Mouse (Mus musculus) gastrocnemius, adult 2 months (tissue): ENCODE data around the gene Gm20388. TPM values are rescaled to one million over a fixed set of nuclear protein-coding genes. Genes with fewer than 3 reads are reported as not detected.

Experiments
- DNase-seq: peaks from one replicate; pipeline ENCODE4 v3.0.0; 2022
- H3K27ac ChIP-seq: fragments of 200-600 bp; 2 replicates; pipeline ENCODE4 v1.8.1; 2022; ENCODE audit warnings: mild to moderate bottlenecking
- H3K4me3 ChIP-seq: fragments of 200-600 bp; 2 replicates; pipeline ENCODE4 v1.8.1; 2022; ENCODE audit warnings: mild to moderate bottlenecking, moderate library complexity
- CTCF ChIP-seq: fragments of 200-600 bp; IDR thresholded peaks from 2 replicates; pipeline ENCODE4 v1.8.1; 2022; ENCODE audit warnings: antibody characterized with exemption, mild to moderate bottlenecking, moderate library complexity
- intact Hi-C: fragments of 180-260 bp; cut with DNase I; formaldehyde crosslinking; loops from one replicate; pipeline ENCODE4 v1.15.1; 2025
- total RNA-seq, 2 experiments: library from RNA; stranded (reverse); gene quantifications; 2 replicates each; pipeline ENCODE4 v1.2.3; 2021

Gene Gm20388
- total RNA-seq, 2 experiments from 2014 or later: 6.1 to 15.0 TPM

DNA sequence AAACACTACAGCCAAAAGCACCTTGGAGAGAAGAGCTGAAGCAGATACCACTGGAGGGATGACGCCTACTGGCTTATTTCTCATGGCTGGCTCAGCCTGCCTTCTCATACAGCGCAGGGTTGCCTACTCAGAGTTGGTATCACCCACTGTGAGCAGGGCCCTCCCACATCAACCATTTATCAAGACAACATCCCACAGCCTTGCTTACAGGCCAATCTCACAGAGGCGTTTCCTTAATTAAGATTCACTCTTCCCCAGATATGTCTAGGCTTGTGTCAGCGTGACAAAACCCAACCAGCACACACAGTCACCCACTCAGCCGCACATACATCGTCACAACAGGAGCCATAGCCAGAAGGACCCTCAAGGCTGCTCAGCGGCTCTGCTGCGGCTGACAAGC is 4172.0 kb downstream of the Gm20388 start:
- no peak for DNase-seq
- Histone ChIP-seq H3K27ac (no peak overlapping the region), H3K4me3 (no peak overlapping the region)
- intact Hi-C loops: no loop called here
- TF ChIP-seq CTCF: no peak

DNA sequence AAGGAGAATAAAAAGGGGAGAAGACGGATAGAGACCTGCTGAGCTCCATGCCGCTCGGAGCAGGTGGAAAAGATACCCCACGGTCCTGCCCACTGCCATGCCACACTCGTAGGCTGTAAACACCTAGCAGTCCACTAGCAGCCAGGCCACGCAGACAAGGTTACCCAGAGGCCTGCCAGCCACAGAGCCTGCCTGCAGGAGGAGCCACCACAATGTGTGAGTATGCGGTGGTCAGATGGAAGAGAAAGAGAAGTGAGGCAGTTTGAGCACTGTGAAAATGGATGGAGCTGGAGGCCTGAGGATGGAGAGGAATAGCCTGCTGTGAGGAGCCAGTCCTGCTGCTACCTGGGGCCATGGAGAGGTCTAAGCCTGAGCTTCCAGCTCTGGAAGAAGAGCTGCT is 4173.0 kb downstream of the Gm20388 start:
- H3K4me3 ChIP-seq: no peak overlapping the region
- no peak overlapping the region for H3K27ac ChIP-seq
- intact Hi-C loops: no loop called here
- TF ChIP-seq CTCF: no peak
- no peak for DNase-seq

DNA sequence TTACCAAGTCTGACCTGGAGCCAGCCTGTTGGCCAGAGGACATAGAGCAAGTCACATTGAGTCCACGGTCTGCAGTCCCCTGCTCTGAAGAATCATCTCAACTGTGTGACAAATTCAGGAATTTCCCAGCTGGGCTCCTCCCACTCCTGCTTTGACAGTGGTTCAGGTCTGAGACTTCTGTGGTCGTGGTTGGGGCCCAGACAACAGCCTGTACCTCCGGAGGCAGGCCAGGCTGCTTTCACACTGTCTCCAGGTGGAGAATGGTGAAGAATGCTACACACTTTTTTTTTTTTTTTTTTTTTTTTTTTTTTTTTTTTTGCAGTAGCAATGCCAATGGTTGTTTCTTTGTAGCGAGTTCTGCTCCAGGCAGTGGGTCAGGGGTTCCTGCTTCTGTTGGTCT is 4175.0 kb downstream of the Gm20388 start:
- intact Hi-C loops: no loop called here
- Histone ChIP-seq H3K27ac (no peak overlapping the region), H3K4me3 (no peak overlapping the region)
- no peak for DNase-seq
- no peak for TF ChIP-seq CTCF

DNA sequence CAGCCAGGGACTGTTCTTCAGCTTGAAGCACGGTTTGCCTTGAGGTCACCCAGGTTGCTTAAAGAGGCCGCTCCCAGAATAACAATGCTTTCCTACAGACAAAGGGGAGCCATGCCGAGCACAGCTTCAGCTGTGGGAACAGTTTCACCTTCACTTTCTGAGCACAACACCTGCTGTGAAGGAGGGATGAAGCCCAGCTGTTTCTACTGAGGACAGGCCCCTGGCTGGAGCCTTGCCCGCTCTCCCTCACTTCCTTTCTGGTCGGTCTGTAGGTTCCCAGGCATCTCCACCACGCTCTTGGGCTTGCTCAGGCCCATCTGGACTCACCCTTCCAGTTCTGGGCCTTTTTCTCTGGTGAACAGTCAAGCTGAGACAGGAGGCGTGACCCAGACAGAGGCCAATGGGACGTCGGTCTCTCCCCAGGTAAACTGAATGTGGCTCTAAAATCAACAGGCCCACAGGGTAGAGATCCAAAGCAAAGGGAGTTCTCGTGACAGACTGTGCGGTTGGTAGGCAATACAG is 4177.5 kb downstream of the Gm20388 start:
- no peak overlapping the region for H3K4me3 ChIP-seq
- no peak overlapping the region for H3K27ac ChIP-seq
- intact Hi-C loops: no loop called here
- TF ChIP-seq CTCF: no peak
- DNase-seq: no peak

DNA sequence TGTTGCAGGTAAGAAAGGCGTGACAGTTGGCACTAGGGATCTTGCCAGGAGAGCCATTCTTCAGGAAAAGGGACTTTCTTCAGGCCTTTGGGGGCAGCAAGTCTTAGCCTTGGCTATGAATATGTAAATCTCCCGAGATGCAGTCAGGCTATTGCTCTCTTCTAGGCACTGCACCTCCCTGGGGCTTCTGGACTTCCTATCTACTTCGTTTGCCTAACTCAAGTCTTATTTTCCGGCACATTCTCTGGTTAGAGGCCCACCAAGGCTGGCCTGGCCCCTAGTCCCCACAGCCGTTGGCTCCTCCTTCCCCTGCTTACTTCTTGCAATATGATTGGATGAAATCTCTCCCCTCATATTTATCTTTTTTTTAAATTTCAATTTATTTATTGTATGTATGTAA is 4178.4 kb downstream of the Gm20388 start:
- H3K4me3 ChIP-seq: no peak overlapping the region
- TF ChIP-seq CTCF: no peak
- no peak for DNase-seq
- no peak overlapping the region for H3K27ac ChIP-seq
- intact Hi-C loops: no loop called here

DNA sequence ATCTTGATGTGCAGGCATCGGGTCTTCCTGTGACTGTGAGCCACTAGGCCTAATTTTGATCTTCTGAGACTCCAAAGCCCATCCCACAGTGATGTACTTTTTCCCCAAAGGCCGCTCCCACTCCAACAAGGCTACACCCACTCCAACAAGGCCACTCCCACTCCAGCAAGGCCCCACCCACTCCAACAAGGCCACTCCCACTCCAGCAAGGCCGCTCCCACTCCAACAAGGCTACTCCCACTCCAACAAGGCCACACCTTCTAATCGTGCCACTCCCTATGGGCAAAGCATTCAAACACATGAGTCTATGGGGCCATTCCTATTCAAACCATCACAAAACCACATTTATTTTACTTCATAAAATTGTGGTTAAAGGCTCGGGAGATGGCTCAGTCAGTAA is 4179.8 kb downstream of the Gm20388 start:
- no peak overlapping the region for H3K4me3 ChIP-seq
- no peak overlapping the region for H3K27ac ChIP-seq
- intact Hi-C loops: no loop called here
- no peak for TF ChIP-seq CTCF
- DNase-seq: no peak

DNA sequence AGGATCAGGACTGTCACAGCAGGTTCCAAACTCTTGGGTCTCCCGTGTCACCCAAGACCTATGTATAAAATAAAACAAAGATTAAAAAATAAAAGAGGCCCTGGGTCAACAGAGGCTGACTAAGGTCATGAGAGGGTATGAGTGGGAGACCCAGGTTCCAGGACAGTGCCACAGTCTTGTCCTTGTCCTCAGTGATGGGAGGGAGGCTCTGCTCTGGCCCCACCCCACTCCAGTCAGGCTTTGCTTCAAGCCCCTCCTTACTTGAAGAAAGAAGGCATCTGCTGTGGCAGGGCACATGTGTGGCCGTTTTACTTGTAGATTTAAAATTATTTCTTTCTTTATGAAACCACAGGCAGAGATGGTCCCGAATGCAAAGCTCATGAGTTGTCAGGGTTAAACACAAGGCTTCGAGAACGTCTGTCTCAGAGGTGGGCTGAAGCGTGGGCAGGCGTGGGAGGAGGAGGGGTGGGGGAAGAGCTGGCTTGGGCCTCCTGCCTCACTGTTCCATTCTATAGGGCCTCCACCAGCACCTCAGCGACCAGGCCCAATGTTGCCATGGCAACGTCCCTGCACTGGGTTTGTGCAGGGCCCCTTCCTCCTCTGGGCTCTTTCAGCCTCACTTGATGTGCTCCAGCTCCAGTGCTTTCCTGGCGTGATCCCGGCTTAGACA is 4188.4 kb downstream of the Gm20388 start:
- no peak overlapping the region for H3K27ac ChIP-seq
- intact Hi-C loops: no loop called here
- H3K4me3 ChIP-seq: no peak overlapping the region
- no peak for TF ChIP-seq CTCF
- DNase-seq: no peak

DNA sequence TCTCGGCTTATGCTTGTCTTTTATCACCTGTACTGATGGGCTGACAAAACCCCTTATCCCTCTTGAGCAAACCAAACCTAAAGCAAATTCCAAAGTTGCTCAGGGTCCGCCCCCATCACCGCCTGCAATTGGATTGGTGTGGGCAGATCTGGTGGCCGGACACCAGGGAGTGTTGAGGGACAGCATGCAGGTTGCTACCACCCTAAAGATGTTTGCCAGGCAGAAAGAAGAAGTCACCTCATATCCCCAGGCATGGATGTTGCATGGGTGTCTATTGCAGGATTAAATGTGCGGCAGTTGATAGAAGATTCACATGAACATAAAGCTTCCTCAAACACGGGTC is 4189.0 kb downstream of the Gm20388 start:
- intact Hi-C loops: no loop called here
- H3K27ac ChIP-seq: no peak overlapping the region
- no peak overlapping the region for H3K4me3 ChIP-seq
- no peak for DNase-seq
- no peak for TF ChIP-seq CTCF

DNA sequence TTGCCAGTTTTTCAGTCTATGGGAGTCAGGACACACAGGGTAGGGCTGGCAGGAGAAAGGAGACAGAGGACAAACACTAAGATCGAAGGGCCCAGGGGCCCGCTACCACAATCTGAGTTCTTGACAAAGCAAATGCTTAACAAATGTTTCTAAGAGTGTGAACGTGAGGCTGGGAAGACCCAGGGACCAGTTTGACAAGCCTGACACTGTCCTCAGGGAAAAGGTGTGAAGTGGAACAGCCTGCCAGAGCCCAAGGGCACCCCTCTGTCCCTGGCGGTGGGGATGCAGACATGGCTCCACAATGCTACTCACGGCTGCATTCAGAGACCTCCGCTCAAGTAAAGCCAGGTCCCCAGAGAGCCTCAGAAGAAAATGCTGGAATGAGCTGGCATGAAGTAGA is 4195.2 kb downstream of the Gm20388 start:
- no peak for DNase-seq
- intact Hi-C loops: no loop called here
- Histone ChIP-seq H3K4me3 (no peak overlapping the region), H3K27ac (no peak overlapping the region)
- TF ChIP-seq CTCF: no peak

DNA sequence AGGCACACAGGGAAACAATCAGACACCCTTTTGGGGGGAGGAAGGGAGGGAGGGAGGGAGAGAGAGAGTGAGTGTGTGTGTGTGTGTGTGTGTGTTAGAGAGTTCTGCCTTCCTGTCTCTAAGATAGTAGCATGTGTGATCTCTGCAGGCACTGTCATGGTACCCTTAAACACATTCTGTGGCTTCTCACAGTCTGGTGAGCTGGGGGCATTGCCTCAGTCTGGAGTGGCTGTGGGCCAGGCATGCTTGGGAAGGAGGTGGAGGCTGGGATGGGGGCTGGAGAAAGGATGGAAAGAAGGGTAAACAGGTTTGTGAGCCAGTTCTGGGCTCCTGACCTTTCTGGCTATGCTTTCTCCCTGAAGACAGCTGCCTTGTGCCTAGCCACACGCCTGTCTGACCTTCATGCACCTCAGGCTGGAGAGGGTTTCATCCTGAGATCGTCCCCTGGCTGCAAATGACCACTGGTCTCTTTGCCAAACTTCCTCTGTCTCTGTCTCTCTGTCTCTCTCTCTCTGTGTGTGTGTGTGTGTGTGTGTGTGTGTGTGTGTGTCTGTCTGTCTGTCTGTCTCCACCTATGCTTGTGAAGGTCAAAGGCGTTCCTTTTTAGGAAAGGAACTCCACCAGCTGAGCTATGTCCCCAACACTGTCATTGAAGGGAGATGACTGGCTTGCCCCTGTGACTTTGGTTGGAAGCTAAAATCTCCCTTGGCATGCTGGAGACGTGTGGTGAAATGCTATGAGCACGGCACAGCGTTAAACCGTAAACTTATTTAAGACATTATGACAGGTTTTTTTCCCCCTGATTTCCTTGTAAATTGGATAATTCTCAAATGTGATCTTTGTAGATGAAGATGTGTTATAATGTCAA is 4195.9 kb downstream of the Gm20388 start:
- TF ChIP-seq CTCF: no peak
- H3K27ac ChIP-seq: no peak overlapping the region
- DNase-seq: no peak
- intact Hi-C loops: no loop called here
- H3K4me3 ChIP-seq: no peak overlapping the region

DNA sequence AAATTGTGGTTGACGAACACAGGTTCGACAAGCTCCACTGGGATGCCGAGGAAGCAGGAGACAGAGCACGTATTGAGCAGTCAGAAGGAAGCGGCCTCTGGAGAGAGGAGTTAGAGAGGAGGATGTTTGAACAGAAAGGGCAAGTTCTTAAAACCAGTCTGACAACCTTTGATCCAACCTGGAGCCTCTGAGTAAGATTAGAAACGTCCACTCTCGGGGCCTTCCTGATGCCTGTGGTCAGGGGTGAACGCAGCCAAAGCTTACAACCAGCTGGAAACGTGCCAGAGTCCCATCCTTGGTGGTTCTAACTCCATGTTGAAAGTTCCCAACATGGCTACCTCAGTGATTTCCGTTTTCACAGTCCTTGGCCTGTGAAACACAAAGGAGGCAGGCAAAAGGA is 4202.5 kb downstream of the Gm20388 start:
- Histone ChIP-seq H3K4me3 (no peak overlapping the region), H3K27ac (no peak overlapping the region)
- intact Hi-C loops: no loop called here
- no peak for DNase-seq
- no peak for TF ChIP-seq CTCF

DNA sequence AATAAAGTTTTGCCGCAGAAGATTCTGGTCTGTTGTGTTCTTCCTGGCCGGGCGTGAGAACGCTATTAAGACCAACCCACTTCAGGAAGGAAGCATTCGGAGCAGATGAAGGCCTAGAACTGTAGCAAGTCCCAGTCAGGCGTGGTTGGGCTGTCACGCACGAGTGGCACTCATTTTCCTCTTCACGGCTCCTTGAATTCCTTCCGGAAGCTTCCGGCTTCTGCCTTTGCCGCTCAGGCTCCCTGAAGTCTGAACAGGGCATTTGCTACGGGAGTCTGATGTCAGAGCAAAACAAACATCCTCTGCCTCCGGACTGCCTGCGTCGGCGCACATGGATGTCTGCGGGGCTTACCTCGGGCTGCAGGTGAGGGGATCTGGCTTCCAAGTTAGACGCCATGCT is 4214.6 kb downstream of the Gm20388 start:
- Histone ChIP-seq H3K27ac (no peak overlapping the region), H3K4me3 (no peak overlapping the region)
- no peak for TF ChIP-seq CTCF
- intact Hi-C loops: no loop called here
- no peak for DNase-seq

DNA sequence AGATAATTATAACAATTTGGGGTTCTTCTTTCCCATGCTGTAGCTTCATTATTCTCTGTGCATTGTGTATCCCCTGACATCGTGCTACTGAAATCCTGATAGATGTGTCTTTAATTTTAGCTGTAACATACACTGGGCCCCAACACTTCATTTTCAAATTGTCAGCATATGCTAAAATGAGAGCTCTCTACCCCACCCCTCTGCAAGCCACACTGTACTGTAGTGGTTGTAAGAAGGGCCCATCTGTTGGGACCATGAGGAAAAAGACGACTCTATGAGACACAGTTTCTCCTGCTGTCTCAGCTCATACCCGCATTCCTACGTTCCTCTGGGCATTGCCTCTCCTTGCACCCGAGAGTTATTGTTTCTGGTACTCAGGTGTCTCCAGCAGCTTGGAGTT is 4226.6 kb downstream of the Gm20388 start:
- TF ChIP-seq CTCF: no peak
- no peak for DNase-seq
- intact Hi-C loops: no loop called here
- H3K4me3 ChIP-seq: no peak overlapping the region
- H3K27ac ChIP-seq: no peak overlapping the region
